Mouse (Mus musculus) adrenal gland, postnatal 36 days (tissue): ENCODE measurements around the gene Hoxc8. TPM values are rescaled to one million over a fixed set of nuclear protein-coding genes. Genes with fewer than 3 reads are reported as not detected.

Source experiments
- DNase-seq, 2 experiments: peaks; one replicate each; pipeline ENCODE4 v3.0.0; 2021; ENCODE audit warnings: mixed read lengths in 1 of 2
- long read RNA-seq, 2 experiments: library from polyadenylated mRNA; stranded (forward); transcript quantifications; one replicate each; pipeline ENCODE4 v2.0.0; 2021; ENCODE audit warnings: borderline sequencing depth in 2 of 2
- total RNA-seq, 2 experiments: library from RNA; stranded (reverse); gene quantifications; 2 replicates each; pipeline ENCODE4 v1.2.3; 2021

Hoxc8 gene
- 10 to 100 TPM; 25.4 to 29.5 TPM for total RNA-seq
- long read RNA-seq, experiment 1, transcript Hoxc8-202 (1 exons, 2,223 nt), result minor isoform, 9 of 29 reads
- long read RNA-seq, experiment 1, transcript Hoxc8-201 (2 exons, 1,868 nt), result major isoform, 19 of 29 reads
- long read RNA-seq, experiment 1, partial matches to known transcripts, result 0 of 29 reads
- long read RNA-seq, experiment 1, other reads (novel, unspliced or antisense), result 1 of 29 reads
- long read RNA-seq, experiment 2, transcript Hoxc8-201 (2 exons, 1,868 nt), result major isoform, 14 of 16 reads
- long read RNA-seq, experiment 2, partial matches to known transcripts, result 0 of 16 reads
- long read RNA-seq, experiment 2, other reads (novel, unspliced or antisense), result 0 of 16 reads

- DNase-seq, result peak; percentile 62 to 70
These were observed at the start of gene Hoxc8 for GRCm38 (mm10) chr15:102990461-102991397. Gene Hoxc8, plus strand, starts transcription at chr15:102990607.

GRCm38 (mm10) chr15:102942739-102943467, 47.5 kb upstream of the Hoxc8 start:
- DNase-seq, result no peak

- DNase-seq, result no peak
These were observed 47.0 kb upstream of the Hoxc8 start for GRCm38 (mm10) chr15:102943468-102943813.

- DNase-seq, result no peak
These were observed 45.0 kb upstream of the Hoxc8 start for GRCm38 (mm10) chr15:102945185-102946077.

GRCm38 (mm10) chr15:102947276-102947675, 43.1 kb upstream of the Hoxc8 start:
- no peak for DNase-seq

- DNase-seq, result no peak
These were observed 41.6 kb upstream of the Hoxc8 start for GRCm38 (mm10) chr15:102948842-102949241.

- no peak for DNase-seq
These were observed 40.7 kb upstream of the Hoxc8 start for GRCm38 (mm10) chr15:102949696-102950095.

GRCm38 (mm10) chr15:102950877-102951276, 39.5 kb upstream of the Hoxc8 start:
- DNase-seq, result no peak

GRCm38 (mm10) chr15:102953561-102953960, 36.8 kb upstream of the Hoxc8 start:
- no peak for DNase-seq

GRCm38 (mm10) chr15:102954192-102955006, 36.0 kb upstream of the Hoxc8 start, which contains the start of gene Hoxc11:
Gene Hoxc11, plus strand, starts transcription at chr15:102954427.
- DNase-seq, result no peak

GRCm38 (mm10) chr15:102955007-102955382, 35.4 kb upstream of the Hoxc8 start:
- DNase-seq, result no peak

- no peak for DNase-seq
These were observed 34.4 kb upstream of the Hoxc8 start for GRCm38 (mm10) chr15:102955833-102956640.

- no peak for DNase-seq
These were observed 33.5 kb upstream of the Hoxc8 start for GRCm38 (mm10) chr15:102956906-102957305.

GRCm38 (mm10) chr15:102959663-102960191, 30.7 kb upstream of the Hoxc8 start:
- no peak for DNase-seq

GRCm38 (mm10) chr15:102961728-102962127, 28.7 kb upstream of the Hoxc8 start:
- DNase-seq, result no peak

GRCm38 (mm10) chr15:102962492-102962891, 27.9 kb upstream of the Hoxc8 start:
- no peak for DNase-seq

GRCm38 (mm10) chr15:102963259-102963658, 27.1 kb upstream of the Hoxc8 start:
- no peak for DNase-seq

GRCm38 (mm10) chr15:102963671-102964640, 26.5 kb upstream of the Hoxc8 start:
- peak in 1 of 2 experiments; percentile 28 for DNase-seq
